Mouse (Mus musculus): Measurements from ENCODE around the gene Lgi1. TPM values are rescaled to one million over a fixed set of nuclear protein-coding genes. Genes with fewer than 3 reads are reported as not detected.

The Lgi1 gene
- polyA plus RNA-seq, 1 experiment, result 0.04 TPM

DNA sequence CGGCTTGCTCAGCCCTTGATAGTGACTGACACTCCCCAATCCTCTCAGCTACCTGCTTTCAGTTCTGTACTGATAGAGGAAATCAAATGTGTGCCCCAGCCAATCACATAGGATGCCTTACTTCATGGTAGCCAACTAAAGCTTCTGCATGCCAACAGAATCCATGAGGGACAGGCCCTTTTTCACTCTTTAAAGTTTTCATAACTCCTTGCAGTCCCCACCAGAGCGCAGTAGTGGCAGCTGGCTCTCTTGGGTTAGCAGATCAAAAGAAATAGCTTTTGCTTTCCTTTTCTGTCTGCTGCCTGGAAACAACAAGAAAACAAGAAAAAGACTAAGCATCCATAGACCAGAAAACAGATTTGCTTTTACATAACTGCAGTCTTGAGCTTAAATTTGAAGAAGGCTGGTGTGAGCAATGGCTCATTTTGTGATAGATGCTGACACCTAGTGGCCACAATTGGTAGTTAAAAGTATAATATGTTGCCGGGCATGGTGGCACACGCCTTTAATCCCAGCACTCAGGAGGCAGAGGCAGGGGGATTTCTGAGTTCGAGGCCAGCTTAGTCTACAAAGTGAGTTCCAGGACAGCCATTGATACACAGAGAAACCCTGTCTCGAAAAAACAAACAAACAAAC lies 88.3 kb downstream of the Lgi1 start:
- no peak for TF ChIP-seq CTCF (IDR thresholded peaks at IDR 0.05; ENCODE audit: borderline replicate concordance, control insufficient read depth, extremely low read depth, insufficient read depth, low read length, poor library complexity)
- no peak for TF ChIP-seq POLR2A (IDR thresholded peaks at IDR 0.05; ENCODE audit: control insufficient read depth, extremely low read depth, insufficient read depth, low read length, poor library complexity)
- peak; percentile 18 for DNase-seq
- Histone ChIP-seq H3K4me3 (ENCODE audit: control insufficient read depth, insufficient read depth, low read length) (no peak overlapping the region), H3K27me3 (ENCODE audit: control insufficient read depth, insufficient read depth, low read length) (no peaks in the 10 kb centered on the region), H3K36me3 (ENCODE audit: control insufficient read depth, insufficient read depth, low read length) (no peaks in the 10 kb centered on the region), H3K27ac (ENCODE audit: control insufficient read depth, insufficient read depth, low read length) (no peak overlapping the region), H3K4me1 (replicated peaks; ENCODE audit: control insufficient read depth, insufficient read depth, low read length) (no peaks in the 10 kb centered on the region)
- WGBS, result 36% methylated on average over 6 of the region's 6 CpGs

DNA sequence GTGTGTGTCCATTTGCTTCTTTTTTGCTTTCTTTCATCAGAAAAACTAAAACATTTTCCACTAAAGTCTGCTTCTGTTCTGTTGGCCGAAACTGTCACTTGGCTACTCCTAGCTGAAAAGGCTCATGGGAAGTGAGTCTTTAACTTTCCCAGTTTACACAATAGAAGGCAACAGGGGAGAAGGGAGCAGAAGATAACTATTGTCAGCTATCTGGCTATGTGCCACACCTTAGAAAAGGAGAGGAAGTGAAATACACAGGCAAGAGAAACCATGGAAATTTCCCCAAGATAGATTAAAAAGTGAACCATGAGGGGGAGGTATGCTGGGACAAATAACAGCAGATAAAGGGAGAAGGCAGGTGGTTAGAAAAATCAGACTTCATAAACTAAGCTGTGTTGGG lies 89.9 kb downstream of the Lgi1 start:
- Histone ChIP-seq H3K27ac (ENCODE audit: control insufficient read depth, insufficient read depth, low read length) (no peak overlapping the region), H3K4me1 (replicated peaks; ENCODE audit: control insufficient read depth, insufficient read depth, low read length) (no peaks in the 10 kb centered on the region), H3K27me3 (ENCODE audit: control insufficient read depth, insufficient read depth, low read length) (no peaks in the 10 kb centered on the region), H3K36me3 (ENCODE audit: control insufficient read depth, insufficient read depth, low read length) (no peaks in the 10 kb centered on the region), H3K4me3 (ENCODE audit: control insufficient read depth, insufficient read depth, low read length) (no peak overlapping the region)
- 86% methylated on average over 1 of the region's 1 CpGs for WGBS
- TF ChIP-seq POLR2A (IDR thresholded peaks at IDR 0.05; ENCODE audit: control insufficient read depth, extremely low read depth, insufficient read depth, low read length, poor library complexity), result no peak
- no peak for TF ChIP-seq CTCF (IDR thresholded peaks at IDR 0.05; ENCODE audit: borderline replicate concordance, control insufficient read depth, extremely low read depth, insufficient read depth, low read length, poor library complexity)
- DNase-seq, result no peak

DNA sequence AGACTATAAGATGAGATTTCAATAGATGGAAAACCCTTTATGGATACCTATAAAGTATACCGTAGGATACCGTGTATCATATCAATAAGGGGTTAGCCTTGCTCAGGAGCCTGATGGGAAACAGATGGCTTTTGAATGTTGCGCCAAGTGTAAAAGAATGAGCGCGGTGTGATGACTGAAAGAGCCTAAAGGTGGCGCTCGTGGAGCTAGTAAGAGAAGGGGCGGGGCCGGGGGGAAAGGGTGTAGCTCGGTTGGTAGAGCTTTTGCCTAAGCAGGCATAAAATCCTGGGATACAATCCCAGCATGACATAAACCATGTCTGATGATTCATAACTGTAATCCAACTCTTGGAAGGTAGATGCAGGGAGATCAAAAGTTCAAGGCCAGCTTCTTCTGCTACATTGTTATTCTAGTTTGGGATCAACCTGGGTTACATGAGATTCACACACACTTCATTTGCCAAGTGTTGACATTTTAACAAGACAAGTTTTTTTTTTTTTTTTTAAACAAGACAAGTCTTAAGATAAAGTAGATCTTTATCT lies 90.6 kb downstream of the Lgi1 start:
- H3K4me1 ChIP-seq (replicated peaks; ENCODE audit: control insufficient read depth, insufficient read depth, low read length), result no peaks in the 10 kb centered on the region
- 73% methylated on average over 10 of the region's 10 CpGs for WGBS
- no peak for DNase-seq

DNA sequence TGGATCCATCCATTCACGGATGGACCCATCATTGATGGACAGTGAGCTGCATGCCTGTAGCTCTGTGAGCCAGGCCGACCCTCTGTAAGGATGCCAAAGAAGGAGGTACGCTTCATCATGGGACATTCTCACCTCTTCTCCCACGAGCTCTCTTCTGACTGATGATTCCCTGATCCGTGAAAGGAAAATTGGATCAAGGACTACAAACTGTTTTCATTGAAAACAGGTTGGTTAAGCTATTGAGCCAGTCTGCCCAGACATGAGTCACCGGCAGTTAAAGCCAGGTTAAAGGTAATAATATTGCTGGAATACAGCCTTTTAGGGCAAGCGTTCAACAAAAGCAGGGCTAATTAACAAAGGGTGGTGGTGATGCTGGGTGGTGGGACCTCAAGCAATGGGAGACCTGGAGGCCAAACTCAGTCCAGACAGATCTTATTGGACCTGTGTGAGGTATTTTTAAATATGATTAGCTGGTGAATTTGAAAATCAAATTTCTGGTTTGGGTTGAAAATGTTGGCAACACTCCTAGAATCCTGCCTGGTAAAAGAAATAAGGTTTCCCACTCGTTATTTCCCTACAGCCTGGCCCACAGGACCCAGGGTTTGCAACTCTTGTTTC lies 92.0 kb downstream of the Lgi1 start:
- Histone ChIP-seq H3K4me3 (ENCODE audit: control insufficient read depth, insufficient read depth, low read length) (no peak overlapping the region), H3K36me3 (ENCODE audit: control insufficient read depth, insufficient read depth, low read length) (no peaks in the 10 kb centered on the region), H3K4me1 (replicated peaks; ENCODE audit: control insufficient read depth, insufficient read depth, low read length) (no peaks in the 10 kb centered on the region), H3K27ac (ENCODE audit: control insufficient read depth, insufficient read depth, low read length) (no peak overlapping the region), H3K27me3 (ENCODE audit: control insufficient read depth, insufficient read depth, low read length) (no peaks in the 10 kb centered on the region)
- 88% methylated on average over 8 of the region's 8 CpGs for WGBS
- TF ChIP-seq POLR2A (IDR thresholded peaks at IDR 0.05; ENCODE audit: control insufficient read depth, extremely low read depth, insufficient read depth, low read length, poor library complexity), result no peak
- no peak for TF ChIP-seq CTCF (IDR thresholded peaks at IDR 0.05; ENCODE audit: borderline replicate concordance, control insufficient read depth, extremely low read depth, insufficient read depth, low read length, poor library complexity)
- no peak for DNase-seq

More for the DNA sequence above, 90.6 kb downstream of the Lgi1 start:
- Histone ChIP-seq H3K27me3 (ENCODE audit: control insufficient read depth, insufficient read depth, low read length) (no peaks in the 10 kb centered on the region), H3K36me3 (ENCODE audit: control insufficient read depth, insufficient read depth, low read length) (no peaks in the 10 kb centered on the region), H3K4me3 (ENCODE audit: control insufficient read depth, insufficient read depth, low read length) (no peak overlapping the region), H3K27ac (ENCODE audit: control insufficient read depth, insufficient read depth, low read length) (no peak overlapping the region)
- TF ChIP-seq CTCF (IDR thresholded peaks at IDR 0.05; ENCODE audit: borderline replicate concordance, control insufficient read depth, extremely low read depth, insufficient read depth, low read length, poor library complexity), result no peak
- TF ChIP-seq POLR2A (IDR thresholded peaks at IDR 0.05; ENCODE audit: control insufficient read depth, extremely low read depth, insufficient read depth, low read length, poor library complexity), result no peak

DNA sequence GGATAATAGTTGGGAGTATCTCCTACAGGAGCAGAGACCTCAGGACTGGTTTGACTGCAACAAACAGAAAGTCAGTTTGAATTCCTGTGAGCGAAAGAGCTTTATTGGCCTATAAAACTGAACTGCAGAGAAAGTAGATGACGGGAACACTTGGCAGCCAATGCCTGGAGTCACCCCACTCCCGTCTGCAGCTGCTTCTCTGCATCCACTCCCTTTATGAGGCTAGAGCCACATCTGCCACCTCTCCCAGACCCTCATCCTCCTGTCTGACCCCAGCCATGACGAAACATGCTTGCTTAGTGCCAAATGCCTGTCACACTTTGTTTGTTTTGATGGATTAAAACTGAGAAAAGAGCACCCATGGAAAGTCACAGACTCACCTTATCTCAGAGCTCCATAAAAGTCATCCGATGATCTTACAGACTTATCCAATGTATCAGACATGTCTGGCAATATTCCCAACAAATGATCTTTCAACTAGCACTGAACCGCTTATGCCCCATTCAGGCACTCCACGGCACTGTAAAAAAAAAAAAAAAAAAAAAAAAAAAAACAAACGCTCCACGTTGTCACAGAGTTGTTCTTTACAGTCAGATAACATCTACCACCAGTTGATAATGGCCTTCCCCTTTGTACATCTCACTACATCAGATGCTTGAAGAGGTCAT lies 93.8 kb downstream of the Lgi1 start:
- 75% methylated on average over 9 of the region's 9 CpGs for WGBS
- Histone ChIP-seq H3K27me3 (ENCODE audit: control insufficient read depth, insufficient read depth, low read length) (no peaks in the 10 kb centered on the region), H3K27ac (ENCODE audit: control insufficient read depth, insufficient read depth, low read length) (no peak overlapping the region), H3K36me3 (ENCODE audit: control insufficient read depth, insufficient read depth, low read length) (no peaks in the 10 kb centered on the region), H3K4me1 (replicated peaks; ENCODE audit: control insufficient read depth, insufficient read depth, low read length) (no peaks in the 10 kb centered on the region), H3K4me3 (ENCODE audit: control insufficient read depth, insufficient read depth, low read length) (no peak overlapping the region)
- TF ChIP-seq CTCF (IDR thresholded peaks at IDR 0.05; ENCODE audit: borderline replicate concordance, control insufficient read depth, extremely low read depth, insufficient read depth, low read length, poor library complexity) (no peak), POLR2A (IDR thresholded peaks at IDR 0.05; ENCODE audit: control insufficient read depth, extremely low read depth, insufficient read depth, low read length, poor library complexity) (no peak)
- no peak for DNase-seq

DNA sequence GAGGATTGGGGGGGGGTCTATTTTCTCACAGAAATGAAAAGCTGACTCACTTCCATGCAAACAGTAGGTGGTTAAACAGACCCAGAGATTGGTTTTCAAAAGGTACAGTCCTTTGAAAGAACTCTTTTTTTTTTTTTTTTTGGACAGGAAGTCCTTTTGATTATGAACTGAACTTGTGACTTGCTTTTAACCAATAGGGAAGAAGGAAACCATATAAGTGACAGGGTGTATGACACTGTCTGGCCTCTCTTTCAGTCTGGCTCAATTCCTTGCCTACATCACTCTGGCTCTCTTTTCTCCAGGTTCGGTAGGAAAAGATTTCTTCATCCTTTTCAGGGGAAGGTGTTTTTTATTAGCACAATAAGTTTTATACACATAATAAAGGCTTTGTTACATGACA lies 95.0 kb downstream of the Lgi1 start:
- TF ChIP-seq POLR2A (IDR thresholded peaks at IDR 0.05; ENCODE audit: control insufficient read depth, extremely low read depth, insufficient read depth, low read length, poor library complexity), result no peak
- TF ChIP-seq CTCF (IDR thresholded peaks at IDR 0.05; ENCODE audit: borderline replicate concordance, control insufficient read depth, extremely low read depth, insufficient read depth, low read length, poor library complexity), result no peak
- 89% methylated on average over 1 of the region's 1 CpGs for WGBS
- no peak overlapping the region for H3K27ac ChIP-seq (ENCODE audit: control insufficient read depth, insufficient read depth, low read length)
- DNase-seq, result no peak
- no peaks in the 10 kb centered on the region for H3K27me3 ChIP-seq (ENCODE audit: control insufficient read depth, insufficient read depth, low read length)
- H3K36me3 ChIP-seq (ENCODE audit: control insufficient read depth, insufficient read depth, low read length), result no peaks in the 10 kb centered on the region
- no peak overlapping the region for H3K4me3 ChIP-seq (ENCODE audit: control insufficient read depth, insufficient read depth, low read length)
- H3K4me1 ChIP-seq (replicated peaks; ENCODE audit: control insufficient read depth, insufficient read depth, low read length), result no peaks in the 10 kb centered on the region

Other genes starting within 250 kb of the Lgi1 start
- 6.4 and 8.1 TPM in 2 replicates for gene Myof, start 221.0 kb upstream of the Lgi1 start, polyA plus RNA-seq (2012; rRNA removed)
- 8.4 and 10.4 TPM in 2 replicates for gene Cep55, start 209.5 kb upstream of the Lgi1 start, polyA plus RNA-seq (2012; rRNA removed)
- gene Ffar4, start 167.5 kb upstream of the Lgi1 start, polyA plus RNA-seq (2012; rRNA removed), result 9.0 and 10.7 TPM in 2 replicates
- 9.0 and 20.3 TPM in 2 replicates for gene Rbp4, start 139.3 kb upstream of the Lgi1 start, polyA plus RNA-seq (2012; rRNA removed)
- not detected in 2 replicates for gene Pde6c, start 131.8 kb upstream of the Lgi1 start, polyA plus RNA-seq (2012; rRNA removed)
- gene Fra10ac1, start 40.4 kb upstream of the Lgi1 start, polyA plus RNA-seq (2012; rRNA removed), result 3.5 and 4.3 TPM in 2 replicates
- gene Slc35g1, start 131.4 kb downstream of the Lgi1 start, polyA plus RNA-seq (2012; rRNA removed), result 5.3 and 8.2 TPM in 2 replicates
- gene Plce1, start 216.6 kb downstream of the Lgi1 start, polyA plus RNA-seq (2012; rRNA removed), result 1.2 TPM in 2 replicates